Mouse (Mus musculus): ENCODE results near the gene Upk3bl.
"Not testable (repeated sequence)": the region's sequence is repeated elsewhere in the genome, so short reads cannot be mapped to it uniquely, and the experiment has no call there.

Upk3bl gene

GRCm38 (mm10) chr5:136045987-136046386 is 8.3 kb upstream of the Upk3bl start:
- DNase-seq (ENCODE audit: low spot score), result peak; percentile 86

GRCm38 (mm10) chr5:136048541-136048940 is 5.8 kb upstream of the Upk3bl start:
- DNase-seq (ENCODE audit: low spot score), result not testable (repeated sequence)

- no peak for DNase-seq (ENCODE audit: low spot score)
Observed at GRCm38 (mm10) chr5:136049926-136050325, 4.4 kb upstream of the Upk3bl start.

DNA sequence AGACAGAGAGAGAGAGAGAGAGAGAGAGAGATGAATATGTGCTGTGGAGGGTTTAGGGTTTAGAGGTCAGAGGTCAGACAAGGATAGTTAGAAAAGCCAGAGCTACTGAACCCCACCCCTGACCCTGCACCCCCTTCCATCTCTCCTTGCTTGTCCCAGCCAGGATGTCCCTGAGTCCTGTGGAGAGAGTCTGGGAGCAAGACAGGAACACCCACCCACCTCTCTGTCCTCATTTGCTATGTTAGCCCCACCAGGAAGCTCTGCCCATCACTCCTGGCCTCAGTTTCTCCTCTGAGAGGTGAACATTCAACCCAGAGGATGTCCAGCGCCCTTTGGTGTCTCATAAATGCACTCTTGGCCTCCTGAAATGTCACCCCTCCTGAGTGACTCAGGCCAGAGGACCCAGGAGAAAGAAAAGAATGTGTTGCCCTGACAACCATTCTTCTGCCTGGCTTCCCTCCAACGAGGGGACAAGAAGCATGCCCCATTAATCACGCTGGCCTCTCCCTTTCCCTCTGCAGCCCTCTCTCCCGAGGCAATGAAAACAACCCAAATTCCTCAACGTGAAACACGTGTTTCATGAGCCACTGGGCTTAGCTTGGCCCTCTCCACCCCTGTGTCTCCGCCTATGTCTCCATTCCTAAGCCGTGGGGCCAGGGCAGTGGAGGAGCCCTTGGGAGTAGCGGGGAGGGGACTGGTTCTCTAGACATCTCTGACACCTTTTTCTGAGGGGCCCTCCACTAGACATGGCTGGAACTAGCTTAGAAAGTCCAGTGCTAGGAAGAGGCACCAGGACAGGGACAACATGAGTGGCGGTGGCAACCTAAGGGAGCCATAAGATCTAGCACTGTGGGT is 2.8 kb upstream of the Upk3bl start:
- no peak for DNase-seq (ENCODE audit: low spot score)

DNA sequence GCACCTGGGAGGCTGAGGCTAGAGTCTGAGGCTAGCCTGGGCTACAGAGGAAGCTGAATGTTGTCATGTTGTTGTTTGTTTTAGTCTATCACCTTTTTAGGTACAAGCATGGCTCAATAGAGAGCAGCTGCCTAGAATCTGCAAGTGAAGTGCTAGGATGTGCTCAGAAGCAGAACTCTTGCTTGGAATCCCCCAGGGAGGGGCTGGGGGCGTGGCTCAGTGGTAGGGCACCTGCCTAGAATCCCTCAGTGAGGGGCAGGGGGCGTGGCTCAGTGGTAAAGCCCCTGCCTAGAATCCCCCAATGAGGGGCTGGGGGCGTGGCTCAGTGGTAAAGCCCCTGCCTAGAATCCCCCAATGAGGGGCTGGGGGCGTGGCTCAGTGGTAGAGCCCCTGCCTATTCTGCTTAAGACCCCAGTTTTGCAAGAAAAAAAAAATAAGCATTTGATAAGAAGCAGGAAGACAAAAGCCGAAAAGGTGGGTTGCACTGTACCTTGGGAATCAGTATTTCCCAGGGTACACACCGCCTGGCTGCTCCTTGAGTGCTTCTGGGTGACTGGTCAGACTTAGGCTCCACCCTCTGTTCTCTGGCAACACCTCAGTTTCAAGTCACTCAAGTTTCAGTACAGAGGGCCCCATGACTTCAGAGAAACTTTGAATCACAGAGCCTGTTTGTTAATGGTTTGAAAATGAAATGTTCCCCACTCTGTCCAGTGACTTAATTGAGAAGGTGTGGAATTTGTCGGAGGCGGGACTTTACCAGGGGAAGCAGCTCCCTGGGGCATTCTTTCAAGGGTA is 1.2 kb upstream of the Upk3bl start:
- DNase-seq (ENCODE audit: low spot score), result no peak

DNA sequence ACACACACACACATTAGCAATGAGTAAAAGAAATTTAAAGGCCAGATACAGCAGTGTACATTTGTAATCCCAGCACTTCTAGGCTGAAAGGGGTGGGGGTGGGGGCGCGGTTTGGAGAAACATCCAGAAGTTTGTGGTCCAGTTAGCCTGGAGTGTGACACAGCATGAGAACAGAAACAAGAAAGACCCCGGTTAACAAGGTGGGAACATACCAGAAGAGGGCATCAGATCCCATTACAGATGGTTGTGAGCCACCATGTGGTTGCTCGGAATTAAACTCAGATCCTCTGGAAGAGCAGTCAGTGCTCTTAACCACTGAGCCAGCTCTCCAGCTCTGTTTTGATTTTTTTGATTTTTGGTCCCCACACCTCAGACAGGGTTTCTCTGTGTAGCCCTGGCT is 1.8 kb downstream of the Upk3bl start:
- DNase-seq (ENCODE audit: low spot score), result no peak

DNA sequence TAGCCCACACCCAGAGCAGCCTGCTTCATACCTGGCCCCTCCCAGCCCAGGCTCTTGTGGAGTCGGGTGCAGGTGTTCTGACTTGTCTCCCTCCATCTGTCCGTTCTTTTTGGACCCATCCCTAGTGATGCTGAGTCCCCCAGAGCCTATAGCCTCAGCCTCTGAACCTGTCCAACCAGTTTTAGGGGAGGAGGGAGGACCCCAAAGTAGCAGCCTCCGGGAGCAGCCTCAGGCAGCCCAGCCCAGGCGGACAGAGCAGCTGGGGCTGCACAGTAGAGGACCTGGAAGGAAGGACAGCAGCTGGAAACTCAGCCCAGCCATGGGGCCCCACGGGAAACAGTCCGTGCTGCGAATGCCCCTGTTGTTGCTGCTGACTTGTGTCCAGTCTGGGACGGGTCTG is 2.8 kb downstream of the Upk3bl start:
- DNase-seq (ENCODE audit: low spot score), result no peak

GRCm38 (mm10) chr5:136061567-136061966 is 7.3 kb downstream of the Upk3bl start:
- peak; percentile 78 for DNase-seq (ENCODE audit: low spot score)

GRCm38 (mm10) chr5:136063920-136064319 is 9.6 kb downstream of the Upk3bl start:
- no peak for DNase-seq (ENCODE audit: low spot score)

DNA sequence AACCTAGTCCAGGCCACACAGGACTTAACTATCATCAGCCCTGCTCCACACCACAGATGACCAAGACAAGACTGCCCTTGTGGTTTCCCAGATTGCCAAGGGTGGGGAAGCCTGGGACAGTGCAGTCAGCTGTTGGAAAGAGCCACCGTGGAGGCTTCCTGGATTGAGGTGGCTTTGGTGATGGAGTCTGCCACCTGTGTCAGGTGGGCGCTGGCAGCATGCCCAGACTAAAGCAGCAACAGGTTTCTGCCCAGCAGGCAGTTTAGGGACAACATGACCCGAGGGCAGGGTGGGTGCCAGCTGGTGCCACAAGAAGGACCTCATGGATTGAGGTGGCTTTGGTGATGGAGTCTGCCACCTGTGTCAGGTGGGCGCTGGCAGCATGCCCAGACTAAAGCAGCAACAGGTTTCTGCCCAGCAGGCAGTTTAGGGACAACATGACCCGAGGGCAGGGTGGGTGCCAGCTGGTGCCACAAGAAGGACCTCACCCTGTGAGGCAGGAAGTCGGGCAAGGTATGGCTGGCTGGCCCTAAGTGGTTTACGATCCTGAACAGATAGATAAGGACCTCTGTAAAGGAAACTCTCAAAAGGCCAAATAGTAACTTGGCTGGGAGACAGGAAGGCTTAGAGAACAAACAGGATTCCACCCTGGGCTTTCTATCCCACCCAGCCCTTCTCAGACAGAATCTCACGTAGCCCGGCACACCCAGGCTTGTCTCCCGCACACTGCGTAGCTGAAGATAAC is 12.3 kb downstream of the Upk3bl start:
- DNase-seq (ENCODE audit: low spot score), result not testable (repeated sequence)

DNA sequence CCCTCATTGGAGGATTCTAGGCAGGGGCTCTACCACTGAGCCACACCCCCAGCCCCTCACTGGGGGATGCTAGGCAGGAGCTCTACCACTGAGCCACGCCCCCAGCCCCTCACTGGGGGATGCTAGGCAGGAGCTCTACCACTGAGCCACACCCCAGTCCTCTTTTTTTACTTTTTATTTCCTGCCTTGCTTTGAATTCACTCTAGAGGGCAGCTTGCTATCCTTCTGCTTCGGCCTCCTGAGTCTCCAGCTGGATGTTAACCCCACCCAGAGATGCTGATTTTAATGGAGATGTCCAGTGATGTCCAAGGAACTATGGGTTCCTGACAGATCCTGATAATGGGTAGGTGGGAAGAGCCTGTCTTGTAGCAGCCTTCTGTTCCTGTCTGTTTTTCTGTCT is 15.1 kb downstream of the Upk3bl start:
- DNase-seq (ENCODE audit: low spot score), result no peak

GRCm38 (mm10) chr5:136073051-136073450 is 18.8 kb downstream of the Upk3bl start:
- no peak for DNase-seq (ENCODE audit: low spot score)

- DNase-seq (ENCODE audit: low spot score), result no peak
Observed at GRCm38 (mm10) chr5:136073526-136073925, 19.2 kb downstream of the Upk3bl start.

DNA sequence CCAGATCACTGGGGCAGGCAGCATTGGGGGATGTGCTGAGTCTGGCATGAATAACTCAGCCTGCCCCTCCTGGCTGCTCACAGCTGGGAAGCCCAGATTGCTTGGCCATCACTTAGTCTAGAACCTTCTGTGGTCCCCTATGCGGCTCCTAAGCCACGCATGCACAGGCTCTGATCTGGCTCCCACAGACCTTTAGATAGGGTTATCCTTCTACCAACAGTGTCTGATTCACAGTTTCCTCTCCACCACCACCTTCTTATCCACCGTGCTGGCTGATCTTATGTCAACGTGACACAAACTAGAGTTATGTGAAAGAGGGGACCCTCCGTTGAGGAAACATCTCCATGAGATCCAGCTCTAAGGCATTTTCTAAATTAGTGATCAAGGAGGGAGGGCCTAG is 20.8 kb downstream of the Upk3bl start:
- DNase-seq (ENCODE audit: low spot score), result no peak

DNA sequence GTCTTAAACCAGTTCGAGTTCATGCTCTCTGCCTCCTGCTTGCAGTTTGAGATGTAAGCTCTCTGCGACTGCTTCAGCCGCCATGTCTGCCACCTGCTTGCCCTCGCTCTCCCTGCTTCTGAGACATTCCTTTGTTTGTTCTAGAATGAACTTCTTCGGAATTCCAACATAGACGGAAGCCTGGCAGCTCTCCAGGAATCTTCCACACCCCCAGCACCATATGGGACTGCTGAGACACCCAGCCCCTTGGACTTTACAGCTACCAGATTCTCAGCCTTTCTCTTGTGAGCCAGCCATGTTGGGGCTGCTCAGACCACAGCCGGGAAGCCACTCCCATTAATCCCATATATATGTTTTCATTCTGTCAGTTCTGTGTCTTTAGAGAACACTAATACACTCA is 22.0 kb downstream of the Upk3bl start:
- DNase-seq (ENCODE audit: low spot score), result no peak

DNA sequence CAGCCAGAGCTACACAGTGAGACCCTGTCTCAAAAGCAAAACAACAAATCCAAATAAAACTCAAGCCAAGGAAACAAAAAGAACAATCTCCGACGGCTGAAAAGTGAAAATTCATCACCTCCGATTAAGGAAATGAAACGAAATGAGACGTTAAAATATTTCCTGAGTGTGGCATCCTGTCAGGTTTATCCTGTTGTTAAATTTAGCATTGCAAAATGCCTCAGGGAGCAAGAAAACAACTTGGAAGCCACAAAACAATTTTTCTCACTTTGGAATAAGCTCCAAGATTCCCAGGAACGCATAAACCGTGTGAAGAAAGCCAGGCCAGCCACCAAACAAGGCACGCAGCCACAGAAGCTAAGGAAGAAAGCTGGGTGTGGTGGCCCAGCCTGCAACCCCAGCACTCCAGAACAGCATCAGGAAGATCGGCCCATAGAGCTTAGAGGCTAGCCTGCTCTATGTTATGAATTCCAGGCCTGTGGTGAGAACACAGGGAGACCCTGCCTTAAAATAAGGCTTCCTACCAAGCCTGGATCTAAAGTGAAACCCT is 22.8 kb downstream of the Upk3bl start:
- DNase-seq (ENCODE audit: low spot score), result no peak

- DNase-seq (ENCODE audit: low spot score), result no peak
Observed at GRCm38 (mm10) chr5:136078136-136078535, 23.8 kb downstream of the Upk3bl start.

DNA sequence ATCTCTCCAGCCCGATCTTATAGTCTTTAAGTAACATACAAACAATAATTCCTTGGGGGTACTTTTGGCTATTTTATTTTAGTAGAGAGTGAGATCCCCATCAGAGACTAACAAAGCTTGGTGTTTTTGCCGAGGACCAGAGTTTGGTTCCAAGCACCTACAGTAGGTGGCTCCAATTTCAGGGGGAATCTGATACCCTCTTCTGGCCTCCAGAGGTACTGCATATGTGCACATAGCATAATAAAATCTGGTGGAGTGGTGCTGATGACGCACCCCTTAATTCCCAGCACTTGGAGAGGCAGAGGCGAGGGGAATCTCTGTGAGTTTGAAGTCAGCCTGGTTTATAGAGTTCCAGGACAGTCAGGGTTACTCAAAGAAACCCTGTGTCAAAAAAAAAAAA is 28.1 kb downstream of the Upk3bl start:
- no peak for DNase-seq (ENCODE audit: low spot score)

- DNase-seq (ENCODE audit: low spot score), result peak; percentile 95
Observed at GRCm38 (mm10) chr5:136083669-136084107, 29.4 kb downstream of the Upk3bl start, which contains the start of gene Rasa4. Gene Rasa4 (plus strand): TSS chr5:136083916.

- no peak for DNase-seq (ENCODE audit: low spot score)
Observed at GRCm38 (mm10) chr5:136084144-136084881, 30.0 kb downstream of the Upk3bl start.

DNA sequence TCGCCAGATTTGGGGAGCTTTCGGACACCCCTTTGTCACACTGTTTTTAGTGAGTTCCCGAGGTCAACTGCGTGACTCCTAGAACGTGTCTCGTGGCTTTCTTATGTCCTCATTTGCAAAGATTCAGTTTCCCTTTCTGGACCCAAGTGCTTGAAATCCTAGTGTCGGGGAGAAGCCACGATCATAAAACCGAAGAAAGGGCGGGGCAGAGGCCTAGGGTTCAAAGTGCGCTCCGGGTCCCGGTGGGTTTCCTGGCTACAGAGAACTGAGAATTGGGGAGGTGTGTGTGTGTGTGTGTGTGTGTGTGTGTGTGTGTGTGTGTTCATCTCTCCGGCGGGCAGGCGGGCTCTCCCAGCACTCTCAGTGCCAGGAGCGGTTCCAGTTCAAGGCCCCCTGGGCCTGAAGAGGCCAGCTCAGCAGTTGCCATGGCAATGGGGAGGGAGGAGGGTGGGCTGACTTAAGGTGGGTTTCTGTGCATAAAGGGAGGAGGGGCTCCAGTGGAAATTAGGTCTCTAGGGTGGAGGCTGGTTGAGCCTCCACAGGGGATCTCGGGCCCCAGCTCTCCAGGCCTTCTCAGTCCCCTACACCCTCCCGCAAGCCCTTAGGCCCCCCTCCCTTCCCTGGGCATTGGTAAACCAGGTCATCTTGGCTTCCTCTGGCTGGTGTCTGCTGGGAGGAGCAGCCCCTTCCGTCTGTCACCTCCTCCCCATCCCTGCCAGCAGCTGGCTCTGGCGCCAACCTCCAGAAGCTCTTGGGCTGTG is 30.8 kb downstream of the Upk3bl start:
- no peak for DNase-seq (ENCODE audit: low spot score)
